Mouse (Mus musculus): ENCODE measurements around the gene Bcl3. TPM values are rescaled to one million over a fixed set of nuclear protein-coding genes. Genes with fewer than 3 reads are reported as not detected.
A peak's percentile ranks its signal among the peaks of the same experiment; 100 is the strongest.

Bcl3 gene
- polyA plus RNA-seq, 1 experiment = 0.18 TPM

GRCm38 (mm10) chr7:19815296-19816223, 7.0 kb downstream of the Bcl3 start:
- Histone ChIP-seq H3K9me3 (ENCODE audit: control insufficient read depth, low read length) (peaks cover 4% of the 10 kb centered on the region; the same call in 1 of the 2 replicates), H3K4me3 (replicated peaks) (peak overlapping the region; percentile 22), H3K36me3 (ENCODE audit: control insufficient read depth) (no peaks in the 10 kb centered on the region; the same call in 1 of the 2 replicates), H3K4me1 (ENCODE audit: control insufficient read depth) (peaks cover 10% of the 10 kb centered on the region), H3K27me3 (ENCODE audit: control insufficient read depth) (peaks cover 30% of the 10 kb centered on the region)
- TF ChIP-seq TAL1 (IDR thresholded peaks at IDR 0.05; ENCODE audit: low read length) (no peak), GATA1 (IDR thresholded peaks at IDR 0.05; ENCODE audit: low read length) (no peak)

GRCm38 (mm10) chr7:19813579-19814122, 8.9 kb downstream of the Bcl3 start:
- Histone ChIP-seq H3K9me3 (ENCODE audit: control insufficient read depth, low read length) (no peaks in the 10 kb centered on the region), H3K27me3 (ENCODE audit: control insufficient read depth) (peaks cover 30% of the 10 kb centered on the region), H3K36me3 (ENCODE audit: control insufficient read depth) (no peaks in the 10 kb centered on the region; the same call in 1 of the 2 replicates), H3K4me3 (replicated peaks) (no peak overlapping the region), H3K4me1 (ENCODE audit: control insufficient read depth) (peaks cover 10% of the 10 kb centered on the region)
- TF ChIP-seq GATA1 (IDR thresholded peaks at IDR 0.05; ENCODE audit: low read length) (no peak), TAL1 (IDR thresholded peaks at IDR 0.05; ENCODE audit: low read length) (no peak)

GRCm38 (mm10) chr7:19813161-19813560, 9.4 kb downstream of the Bcl3 start:
- no peaks in the 10 kb centered on the region for H3K9me3 ChIP-seq (ENCODE audit: control insufficient read depth, low read length)
- H3K36me3 ChIP-seq (ENCODE audit: control insufficient read depth) = no peaks in the 10 kb centered on the region; the same call in 1 of the 2 replicates
- no peak overlapping the region for H3K4me3 ChIP-seq (replicated peaks)
- H3K4me1 ChIP-seq (ENCODE audit: control insufficient read depth) = peaks cover 10% of the 10 kb centered on the region
- peaks cover 30% of the 10 kb centered on the region for H3K27me3 ChIP-seq (ENCODE audit: control insufficient read depth)
- TF ChIP-seq TAL1 (IDR thresholded peaks at IDR 0.05; ENCODE audit: low read length) (no peak), GATA1 (IDR thresholded peaks at IDR 0.05; ENCODE audit: low read length) (no peak)

GRCm38 (mm10) chr7:19811114-19811513, 11.5 kb downstream of the Bcl3 start:
- TF ChIP-seq GATA1 (IDR thresholded peaks at IDR 0.05; ENCODE audit: low read length) (no peak), TAL1 (IDR thresholded peaks at IDR 0.05; ENCODE audit: low read length) (no peak)
- peaks cover 14% of the 10 kb centered on the region for H3K27me3 ChIP-seq (ENCODE audit: control insufficient read depth)
- H3K4me3 ChIP-seq (replicated peaks) = no peak overlapping the region
- peaks cover 9% of the 10 kb centered on the region for H3K4me1 ChIP-seq (ENCODE audit: control insufficient read depth)
- no peaks in the 10 kb centered on the region for H3K9me3 ChIP-seq (ENCODE audit: control insufficient read depth, low read length)
- H3K36me3 ChIP-seq (ENCODE audit: control insufficient read depth) = no peaks in the 10 kb centered on the region; the same call in 1 of the 2 replicates

- H3K27me3 ChIP-seq (ENCODE audit: control insufficient read depth) = peaks cover 6% of the 10 kb centered on the region; the same call in 1 of the 2 replicates
- TF ChIP-seq TAL1 (IDR thresholded peaks at IDR 0.05; ENCODE audit: low read length) = no peak
- no peak for TF ChIP-seq GATA1 (IDR thresholded peaks at IDR 0.05; ENCODE audit: low read length)
- no peak overlapping the region for H3K4me3 ChIP-seq (replicated peaks)
- H3K36me3 ChIP-seq (ENCODE audit: control insufficient read depth) = no peaks in the 10 kb centered on the region; the same call in 1 of the 2 replicates
- H3K4me1 ChIP-seq (ENCODE audit: control insufficient read depth) = peaks cover 6% of the 10 kb centered on the region
- no peaks in the 10 kb centered on the region for H3K9me3 ChIP-seq (ENCODE audit: control insufficient read depth, low read length)
Observed at GRCm38 (mm10) chr7:19809369-19809768, 13.2 kb downstream of the Bcl3 start.

- Histone ChIP-seq H3K4me3 (replicated peaks) (no peak overlapping the region), H3K36me3 (ENCODE audit: control insufficient read depth) (no peaks in the 10 kb centered on the region; the same call in 1 of the 2 replicates), H3K27me3 (ENCODE audit: control insufficient read depth) (peaks cover 5% of the 10 kb centered on the region; the same call in 1 of the 2 replicates), H3K9me3 (ENCODE audit: control insufficient read depth, low read length) (no peaks in the 10 kb centered on the region), H3K4me1 (ENCODE audit: control insufficient read depth) (peaks cover 6% of the 10 kb centered on the region)
- TF ChIP-seq GATA1 (IDR thresholded peaks at IDR 0.05; ENCODE audit: low read length) = no peak
- no peak for TF ChIP-seq TAL1 (IDR thresholded peaks at IDR 0.05; ENCODE audit: low read length)
Observed at GRCm38 (mm10) chr7:19806356-19806969, 16.1 kb downstream of the Bcl3 start.

GRCm38 (mm10) chr7:19802995-19803394, 19.6 kb downstream of the Bcl3 start:
- Histone ChIP-seq H3K9me3 (ENCODE audit: control insufficient read depth, low read length) (no peaks in the 10 kb centered on the region), H3K4me3 (replicated peaks) (no peak overlapping the region), H3K4me1 (ENCODE audit: control insufficient read depth) (no peaks in the 10 kb centered on the region), H3K36me3 (ENCODE audit: control insufficient read depth) (no peaks in the 10 kb centered on the region), H3K27me3 (ENCODE audit: control insufficient read depth) (no peaks in the 10 kb centered on the region)
- TF ChIP-seq TAL1 (IDR thresholded peaks at IDR 0.05; ENCODE audit: low read length) = no peak
- TF ChIP-seq GATA1 (IDR thresholded peaks at IDR 0.05; ENCODE audit: low read length) = no peak

GRCm38 (mm10) chr7:19800764-19801163, 21.8 kb downstream of the Bcl3 start:
- H3K36me3 ChIP-seq (ENCODE audit: control insufficient read depth) = no peaks in the 10 kb centered on the region
- TF ChIP-seq TAL1 (IDR thresholded peaks at IDR 0.05; ENCODE audit: low read length) = no peak
- TF ChIP-seq GATA1 (IDR thresholded peaks at IDR 0.05; ENCODE audit: low read length) = no peak
- peaks cover 16% of the 10 kb centered on the region for H3K27me3 ChIP-seq (ENCODE audit: control insufficient read depth)
- no peaks in the 10 kb centered on the region for H3K9me3 ChIP-seq (ENCODE audit: control insufficient read depth, low read length)
- H3K4me1 ChIP-seq (ENCODE audit: control insufficient read depth) = no peaks in the 10 kb centered on the region; the same call in 1 of the 2 replicates
- H3K4me3 ChIP-seq (replicated peaks) = no peak overlapping the region
